Mouse (Mus musculus): Measurements from ENCODE around the gene Itih5.

DNA sequence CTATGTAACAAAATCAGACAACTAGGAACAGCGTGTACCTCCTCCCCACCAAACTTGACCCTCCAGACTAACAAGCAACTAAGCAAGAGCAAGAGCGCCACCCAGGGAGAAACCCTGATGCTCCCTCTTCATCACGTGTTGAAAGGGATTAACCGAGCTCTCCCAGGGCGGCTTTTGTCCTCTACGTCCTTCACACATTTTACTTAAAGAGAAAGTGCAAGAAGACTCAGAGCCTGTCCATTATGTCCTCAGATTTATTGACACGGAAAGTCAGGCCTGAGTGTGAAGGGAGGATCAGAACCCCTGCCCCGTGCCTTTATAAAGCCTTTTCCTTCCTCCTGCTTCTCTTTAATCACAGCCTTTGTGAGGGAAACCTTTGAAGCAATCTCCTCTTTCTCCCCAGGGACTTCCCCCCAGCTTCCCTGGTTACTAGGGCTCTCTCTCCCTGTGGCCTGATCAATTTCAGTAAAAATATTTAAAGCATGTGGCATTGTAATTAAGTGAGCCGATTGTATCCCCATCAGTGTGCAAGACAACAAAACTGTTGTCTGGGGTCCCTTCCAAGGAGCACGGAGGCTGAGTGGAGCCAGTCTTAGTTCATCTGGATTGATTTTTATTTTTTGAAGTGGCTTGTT lies 131.4 kb downstream of the Itih5 start:
- TF ChIP-seq CTCF (IDR thresholded peaks at IDR 0.05; ENCODE audit: borderline replicate concordance, extremely low read depth, insufficient read depth, insufficient read length) (peak; percentile 21; the same call in 1 of the 2 replicates), POLR2A (IDR thresholded peaks at IDR 0.05; ENCODE audit: borderline replicate concordance, extremely low read depth, insufficient read depth, insufficient read length, poor library complexity, severe bottlenecking) (no peak)
